Mouse (Mus musculus) liver, embryonic 14.5 days (tissue): Measurements from ENCODE around the gene Ap1s3. TPM values are rescaled to one million over a fixed set of nuclear protein-coding genes. Genes with fewer than 3 reads are reported as not detected.

Source experiments
- ATAC-seq: fragments of 200-750 bp; cut with Nextera tagmentation; 2 replicates; pipeline ENCODE4 v1.8.0; 2017; ENCODE audit warnings: moderate number of reproducible peaks, mild to moderate bottlenecking, moderate library complexity; ENCODE audit not compliant: insufficient read depth
- DNase-seq, 3 experiments: peaks; one replicate each; pipeline ENCODE4 v3.0.0-alpha.2; 2012 to 2013; ENCODE audit warnings: low read depth in 3 of 3, low spot score in 3 of 3
- H3K27ac ChIP-seq: fragments of 300-500 bp; sonication (generic); 2 replicates; pipeline ENCODE4 v1.5.1; 2014; ENCODE audit warnings: moderate library complexity, mild to moderate bottlenecking, control low read depth, inconsistent platforms
- H3K27me3 ChIP-seq: fragments of 300-500 bp; sonication (generic); 2 replicates; pipeline ENCODE4 v1.6.1; 2014; ENCODE audit warnings: mild to moderate bottlenecking, low read length, moderate library complexity; ENCODE audit not compliant: control insufficient read depth, insufficient read depth
- H3K36me3 ChIP-seq: fragments of 300-500 bp; sonication (generic); replicated peaks from 2 replicates; pipeline ENCODE4 v1.6.1; 2014; ENCODE audit warnings: low read depth; ENCODE audit not compliant: control insufficient read depth, insufficient read depth
- H3K4me1 ChIP-seq, 2 experiments: fragments of 200-500 bp in 1 of 2; fragments of 300-500 bp in 1 of 2; sonication (generic) in 1 of 2; replicated peaks; 2 replicates each; pipeline ENCODE4 v1.6.1; 2012 to 2014; ENCODE audit warnings: antibody characterized with exemption in 1 of 2, inconsistent platforms in 1 of 2, low read length in 1 of 2; ENCODE audit not compliant: control insufficient read depth in 2 of 2, insufficient read depth in 2 of 2
- H3K4me2 ChIP-seq: fragments of 300-500 bp; sonication (generic); 2 replicates; pipeline ENCODE4 v1.6.1; 2014; ENCODE audit warnings: low read depth, mild to moderate bottlenecking, control low read depth, moderate library complexity
- H3K4me3 ChIP-seq, 2 experiments: fragments of 200-500 bp in 1 of 2; fragments of 300-500 bp in 1 of 2; sonication (generic) in 1 of 2; 2 replicates each; pipeline ENCODE4 v1.5.1; 2012 to 2014; ENCODE audit warnings: low read depth in 2 of 2, low read length in 2 of 2, mild to moderate bottlenecking in 2 of 2, control low read depth in 1 of 2, inconsistent platforms in 1 of 2, moderate library complexity in 1 of 2; ENCODE audit not compliant: insufficient read depth in 1 of 2
- H3K9ac ChIP-seq: fragments of 300-500 bp; sonication (generic); replicated peaks from 2 replicates; pipeline ENCODE4 v1.6.1; 2014; ENCODE audit warnings: mild to moderate bottlenecking, control low read depth, moderate library complexity
- H3K9me3 ChIP-seq: fragments of 300-500 bp; sonication (generic); 2 replicates; pipeline ENCODE4 v1.6.1; 2016; ENCODE audit warnings: low read length, mixed read lengths; ENCODE audit not compliant: control insufficient read depth
- CTCF ChIP-seq: IDR thresholded peaks from 2 replicates; pipeline ENCODE4 v1.5.1; 2016; ENCODE audit warnings: antibody characterized with exemption, low read depth, control low read depth
- EP300 ChIP-seq: IDR thresholded peaks from 2 replicates; pipeline ENCODE4 v1.6.1; 2016; ENCODE audit warnings: antibody characterized with exemption, low read depth
- WGBS: fragments of 180-500 bp; shearing (Covaris S2); extraction: QIAGEN DNeasy Blood & Tissue Kit; methylation state at CpG from one replicate; pipeline ENCODE4 v1.1.7; 2014; ENCODE audit not compliant: insufficient replicate concordance; 5-methylcytosine and 5-hydroxymethylcytosine counted together
- polyA plus RNA-seq, 2 experiments: library from polyadenylated mRNA; depleted of rRNA in 1 of 2; stranded (reverse) in 1 of 2; unstranded in 1 of 2; fragments of >200 nt; fragmentation: Nextera tagmentation in 1 of 2; extraction: Ambion mirVana in 1 of 2; gene quantifications; 2 replicates each; pipeline versions ENCODE4 v1.2.1 to v1.2.3; 2012 to 2014

The Ap1s3 gene
- polyA plus RNA-seq, 2 experiments: 0.39 to 1.6 TPM

- Histone ChIP-seq H3K27me3 (no peaks in the 10 kb centered on the region), H3K27ac (no peak overlapping the region), H3K4me3 (no peak overlapping the region), H3K4me2 (no peak overlapping the region), H3K9ac (no peak overlapping the region), H3K9me3 (no peaks in the 10 kb centered on the region), H3K4me1 (peaks cover 0 to 3% of the 10 kb centered on the region in 2 experiments; a peak in 1 of 4 replicates), H3K36me3 (no peaks in the 10 kb centered on the region)
- TF ChIP-seq CTCF (no peak), EP300 (no peak)
- 46% methylated on average over 4 of the region's 4 CpGs for WGBS
- DNase-seq (peak in 1 of 3 experiments; percentile 4), ATAC-seq (no peak)
Measured at GRCm38 (mm10) chr1:79592721-79593277, 79.0 kb downstream of the Ap1s3 start.

DNA sequence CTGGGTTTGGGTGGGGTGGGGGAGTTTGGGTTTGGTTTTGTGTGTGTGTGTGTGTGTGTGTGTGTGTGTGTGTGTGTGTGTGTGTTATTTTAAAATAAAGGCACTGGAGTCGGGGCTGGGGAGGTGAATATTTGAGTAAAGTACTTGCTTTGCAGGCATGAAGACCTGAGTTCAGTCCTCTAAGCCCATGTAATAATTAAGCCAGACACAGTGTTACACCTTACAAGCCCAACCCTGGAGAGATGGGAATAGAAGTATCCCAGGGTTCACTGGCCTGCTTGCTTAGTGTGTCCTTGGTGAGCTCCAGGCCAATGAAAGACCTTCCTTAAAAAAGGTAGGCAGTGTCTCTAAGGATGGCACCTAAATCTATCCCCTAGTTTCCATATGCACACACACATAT is 80.7 kb downstream of the Ap1s3 start:
- H3K9me3 ChIP-seq: no peaks in the 10 kb centered on the region
- DNase-seq (no peak), ATAC-seq (no peak)
- H3K4me1 ChIP-seq: peaks cover 0 to 3% of the 10 kb centered on the region in 2 experiments; a peak in 1 of 4 replicates
- no peak for TF ChIP-seq EP300
- no peak for TF ChIP-seq CTCF
- H3K27me3 ChIP-seq: no peaks in the 10 kb centered on the region
- no peak overlapping the region for H3K9ac ChIP-seq
- H3K4me2 ChIP-seq: no peak overlapping the region
- 42% methylated on average over 1 of the region's 1 CpGs for WGBS
- no peak overlapping the region for H3K27ac ChIP-seq
- no peak overlapping the region for H3K4me3 ChIP-seq
- no peaks in the 10 kb centered on the region for H3K36me3 ChIP-seq

- no peaks in the 10 kb centered on the region for H3K27me3 ChIP-seq
- no peak overlapping the region for H3K4me3 ChIP-seq
- no peaks in the 10 kb centered on the region for H3K9me3 ChIP-seq
- no peak for TF ChIP-seq EP300
- no peak for TF ChIP-seq CTCF
- no peaks in the 10 kb centered on the region for H3K36me3 ChIP-seq
- no peak overlapping the region for H3K9ac ChIP-seq
- ATAC-seq: no peak
- no peak for DNase-seq
- H3K27ac ChIP-seq: no peak overlapping the region
- H3K4me2 ChIP-seq: no peak overlapping the region
- peaks cover 0 to 3% of the 10 kb centered on the region in 2 experiments; a peak in 1 of 4 replicates for H3K4me1 ChIP-seq
- 58% methylated on average over 4 of the region's 4 CpGs for WGBS
Measured at GRCm38 (mm10) chr1:79589971-79590763, 81.6 kb downstream of the Ap1s3 start.

- no peaks in the 10 kb centered on the region for H3K9me3 ChIP-seq
- no peak overlapping the region for H3K9ac ChIP-seq
- no peaks in the 10 kb centered on the region for H3K27me3 ChIP-seq
- H3K27ac ChIP-seq: no peak overlapping the region
- ATAC-seq: no peak
- TF ChIP-seq CTCF: no peak
- no peak for TF ChIP-seq EP300
- no peak for DNase-seq
- H3K36me3 ChIP-seq: no peaks in the 10 kb centered on the region
- peaks cover 0 to 3% of the 10 kb centered on the region in 2 experiments; a peak in 1 of 4 replicates for H3K4me1 ChIP-seq
- 64% methylated on average over 6 of the region's 6 CpGs for WGBS
- no peak overlapping the region for H3K4me2 ChIP-seq
- H3K4me3 ChIP-seq: no peak overlapping the region
Measured at GRCm38 (mm10) chr1:79589424-79589823, 82.3 kb downstream of the Ap1s3 start.

- WGBS: 13% methylated on average over 15 of the region's 15 CpGs
- Histone ChIP-seq H3K4me3 (no peak overlapping the region; a peak in 1 of 4 replicates), H3K36me3 (no peaks in the 10 kb centered on the region), H3K9me3 (no peaks in the 10 kb centered on the region), H3K9ac (no peak overlapping the region), H3K27ac (no peak overlapping the region), H3K27me3 (no peaks in the 10 kb centered on the region), H3K4me2 (peak overlapping the region; percentile 16), H3K4me1 (no peaks in the 10 kb centered on the region)
- no peak for TF ChIP-seq EP300
- TF ChIP-seq CTCF: no peak
- DNase-seq (peak in 1 of 3 experiments; percentile 24), ATAC-seq (no peak)
Measured at GRCm38 (mm10) chr1:79581136-79581679, 90.6 kb downstream of the Ap1s3 start.
